Mouse (Mus musculus) testis, adult 10 weeks (tissue): ENCODE measurements around the gene Fam219b. TPM values are rescaled to one million over a fixed set of nuclear protein-coding genes. Genes with fewer than 3 reads are reported as not detected.

Experiments
- polyA plus RNA-seq: library from polyadenylated mRNA; stranded (reverse); fragments of 350-450 nt; fragmentation: Illumina TruSeq; extraction: RNeasy Lipid Tissue Mini Kit (QIAGEN cat#74804); gene quantifications from one replicate; pipeline ENCODE4 v1.2.3, GENCODE M21; 2014; ENCODE audit warnings: low read depth, low replicate concordance

The Fam219b gene
- 3.2 TPM for polyA plus RNA-seq

DNA sequence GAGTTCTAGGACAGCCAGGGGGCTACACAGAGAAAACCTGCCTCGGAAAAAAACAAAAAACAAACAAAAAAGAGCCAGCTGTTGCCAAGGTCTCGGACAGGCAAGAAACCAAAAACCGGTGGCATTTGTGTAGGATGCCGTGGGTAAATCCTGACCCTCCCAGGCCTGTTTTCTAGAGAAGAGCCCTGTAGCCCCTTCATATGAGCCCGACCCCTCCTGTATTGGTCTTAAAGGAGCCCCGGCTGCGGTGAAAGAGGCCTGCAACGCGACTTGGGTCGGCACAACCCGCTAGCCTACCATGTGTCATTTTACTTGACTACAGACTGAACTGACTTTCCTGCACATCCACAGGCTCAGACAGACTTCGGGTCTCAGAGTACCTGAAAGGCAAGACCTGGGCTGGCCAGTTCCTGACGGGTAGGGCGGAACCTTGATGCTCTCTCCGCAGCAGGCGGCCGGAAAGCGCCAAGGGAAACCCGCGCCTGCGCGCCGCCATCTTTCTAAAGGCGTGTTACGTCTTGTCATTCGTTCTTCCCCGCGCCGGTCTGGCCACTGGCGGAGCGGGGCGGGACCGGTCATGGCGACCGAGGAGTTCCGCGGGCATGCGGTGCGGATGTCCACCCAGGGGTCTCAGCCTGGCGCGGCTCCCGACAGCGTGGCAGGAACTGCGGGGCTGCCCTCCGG is at the start of gene Fam219b:
Fam219b (plus strand) TSS at position 485 of the 684 bp plus-strand sequence.

DNA sequence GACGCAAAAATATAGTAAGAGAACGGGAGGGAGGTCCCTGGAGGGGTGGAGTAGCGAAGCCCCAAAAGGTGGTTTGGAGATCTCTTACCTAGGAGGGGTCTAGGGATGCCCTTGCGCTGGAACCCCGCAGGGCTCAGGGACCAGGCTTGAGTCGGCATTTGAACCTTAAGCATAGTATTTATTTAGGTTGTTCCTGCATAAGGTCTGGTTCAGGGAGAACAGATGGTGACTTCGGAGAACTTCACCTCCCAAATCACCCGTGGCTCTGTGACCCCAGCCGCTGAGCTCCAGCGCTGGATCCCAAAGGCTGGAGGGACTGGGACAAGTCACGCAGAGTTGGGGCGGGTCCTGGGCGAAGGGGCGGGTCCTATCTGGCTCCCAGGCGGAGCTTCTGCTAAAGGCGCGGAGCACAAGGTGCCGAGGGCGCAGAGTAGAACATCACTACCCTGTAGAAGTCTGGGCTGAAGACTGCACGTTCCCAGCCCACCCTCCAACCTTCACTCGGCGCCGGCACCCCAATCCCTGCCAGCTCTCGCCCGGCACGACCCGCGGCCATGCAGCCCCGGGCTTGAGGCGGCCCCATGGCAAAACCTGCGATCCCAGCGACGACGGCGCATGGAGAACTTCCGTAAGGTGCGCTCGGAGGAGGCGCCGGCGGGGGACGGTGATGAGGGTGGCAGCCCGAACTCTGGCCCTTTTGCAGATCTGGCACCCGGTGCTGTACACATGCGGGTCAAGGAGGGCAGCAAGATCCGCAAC is 33.5 kb upstream of the Fam219b start, which contains the start of gene Rpp25:
Rpp25 (plus strand) TSS at position 405 of the 759 bp plus-strand sequence.

GRCm38 (mm10) chr9:57521056-57521911 is 16.0 kb upstream of the Fam219b start, which contains the start of gene Cox5a:
Gene Cox5a, plus strand, starts transcription at chr9:57521274.

DNA sequence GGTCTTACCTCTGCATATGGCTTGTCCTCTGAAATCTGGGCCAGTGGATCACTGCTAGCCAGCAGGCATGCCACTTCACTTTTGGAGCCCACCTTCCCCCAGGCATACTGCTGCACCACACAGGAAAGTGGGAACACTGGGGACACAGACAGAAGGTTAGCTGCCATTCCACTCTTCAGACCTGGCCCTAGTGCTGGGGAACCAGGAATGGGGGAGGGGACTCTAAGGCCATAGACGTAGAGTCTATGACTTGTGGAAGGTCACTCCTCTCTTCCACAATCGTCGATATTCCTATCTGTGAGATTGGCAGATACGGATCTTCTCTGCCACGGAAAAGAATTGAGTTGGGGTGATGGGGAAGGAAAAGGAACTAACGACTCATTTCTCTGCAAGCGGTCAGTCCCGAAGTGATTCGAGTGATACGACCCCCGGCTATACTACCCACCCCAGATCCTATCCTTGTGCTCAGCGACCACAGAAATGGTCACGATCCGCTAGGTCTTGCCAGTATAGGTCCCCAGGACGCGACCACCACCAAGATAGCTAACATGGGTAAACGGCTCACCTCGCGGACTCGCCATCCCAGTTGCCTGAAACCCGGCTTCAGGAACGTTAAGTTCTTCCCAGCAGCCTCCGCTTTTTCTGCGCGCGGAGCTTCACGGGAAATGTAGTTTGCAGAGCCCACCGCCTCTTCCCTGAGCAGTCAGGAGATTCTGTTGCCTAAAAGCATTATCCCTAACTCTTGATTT is 15.0 kb downstream of the Fam219b start, which contains the start of gene Mpi:
Mpi (minus strand) TSS at position 625 of the 749 bp plus-strand sequence.

DNA sequence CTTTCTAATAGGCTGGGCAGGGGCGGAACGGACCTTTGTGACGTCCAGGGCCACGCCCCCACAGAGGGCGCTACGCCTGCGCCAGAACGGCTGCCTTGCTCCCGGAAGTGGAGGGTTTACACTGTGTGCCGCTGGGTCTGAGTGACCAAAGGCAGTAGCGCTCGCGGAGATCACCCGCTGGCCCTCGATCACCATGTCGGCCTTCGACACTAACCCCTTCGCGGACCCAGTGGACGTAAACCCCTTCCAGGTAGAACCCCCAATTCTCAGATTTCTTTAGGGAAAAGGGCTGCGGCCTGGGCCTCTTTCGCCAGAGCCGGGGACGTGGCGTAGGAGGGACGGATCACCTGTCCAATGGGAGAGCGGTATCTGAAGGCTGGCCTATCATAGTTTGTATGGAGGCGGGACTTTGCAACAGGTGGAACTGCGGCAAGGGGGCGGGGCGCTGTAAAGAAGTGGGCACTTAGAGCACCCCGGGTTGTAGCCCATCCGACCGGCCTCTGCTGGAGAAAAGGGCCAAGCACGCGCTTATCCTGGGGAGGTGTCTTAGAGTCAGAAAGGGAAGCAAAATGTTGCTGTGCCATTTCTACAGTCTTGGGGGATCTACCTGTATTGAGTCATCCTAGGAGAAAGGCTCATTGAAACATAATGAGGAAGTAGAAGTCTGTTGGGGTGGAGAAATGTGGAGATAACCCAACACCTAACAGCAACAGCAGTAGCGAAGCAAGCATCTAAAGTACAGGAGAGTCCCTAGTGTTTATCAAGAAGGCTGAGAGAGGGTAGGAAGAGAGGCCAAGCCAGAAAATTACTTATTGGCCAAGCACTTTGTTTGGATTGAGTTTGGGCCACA is 23.8 kb downstream of the Fam219b start, which contains the start of gene Scamp2:
Scamp2 (plus strand) TSS at position 83 of the 850 bp plus-strand sequence.

GRCm38 (mm10) chr9:57589224-57590126 is 52.1 kb downstream of the Fam219b start, which contains the start of gene Ulk3:
Gene Ulk3, plus strand, starts transcription at chr9:57589452.

Other genes starting within 250 kb of the Fam219b start
- gene Ppcdc, start 97.4 kb upstream of the Fam219b start, polyA plus RNA-seq = 5.7 TPM
- gene Scamp5, start 69.5 kb upstream of the Fam219b start, polyA plus RNA-seq = 1.2 TPM
- gene Rpp25, start 33.5 kb upstream of the Fam219b start, polyA plus RNA-seq = 0.14 TPM
- gene Cox5a, start 16.3 kb upstream of the Fam219b start, polyA plus RNA-seq = 491 TPM
- 102 TPM for gene Mpi, start 15.2 kb downstream of the Fam219b start, polyA plus RNA-seq
- gene Scamp2, start 23.4 kb downstream of the Fam219b start, polyA plus RNA-seq = 26.7 TPM
- 1.7 TPM for gene Ulk3, start 51.9 kb downstream of the Fam219b start, polyA plus RNA-seq
- not detected for gene Cplx3, start 68.8 kb downstream of the Fam219b start, polyA plus RNA-seq
- not detected for gene Lman1l, start 83.2 kb downstream of the Fam219b start, polyA plus RNA-seq
- gene Csk, start 116.1 kb downstream of the Fam219b start, polyA plus RNA-seq = 1.2 TPM
- 0.10 TPM for gene Cyp1a2, start 146.2 kb downstream of the Fam219b start, polyA plus RNA-seq
- not detected for gene Cyp1a1, start 150.4 kb downstream of the Fam219b start, polyA plus RNA-seq
- 3.5 TPM for gene Edc3, start 171.0 kb downstream of the Fam219b start, polyA plus RNA-seq
- 98.7 TPM for gene Clk3, start 228.3 kb downstream of the Fam219b start, polyA plus RNA-seq